Mouse (Mus musculus) G1E (cell line): ENCODE measurements around the gene Traf3ip2.

Experiments used
- CTCF ChIP-seq: IDR thresholded peaks from 2 replicates; pipeline ENCODE4 v1.5.1; 2012; ENCODE audit warnings: low read depth, low read length, inconsistent platforms, mixed read lengths
- GATA1 ChIP-seq: IDR thresholded peaks from 2 replicates; pipeline ENCODE4 v1.6.1; 2012; ENCODE audit warnings: borderline replicate concordance, low read length, inconsistent platforms, mixed read lengths

DNA sequence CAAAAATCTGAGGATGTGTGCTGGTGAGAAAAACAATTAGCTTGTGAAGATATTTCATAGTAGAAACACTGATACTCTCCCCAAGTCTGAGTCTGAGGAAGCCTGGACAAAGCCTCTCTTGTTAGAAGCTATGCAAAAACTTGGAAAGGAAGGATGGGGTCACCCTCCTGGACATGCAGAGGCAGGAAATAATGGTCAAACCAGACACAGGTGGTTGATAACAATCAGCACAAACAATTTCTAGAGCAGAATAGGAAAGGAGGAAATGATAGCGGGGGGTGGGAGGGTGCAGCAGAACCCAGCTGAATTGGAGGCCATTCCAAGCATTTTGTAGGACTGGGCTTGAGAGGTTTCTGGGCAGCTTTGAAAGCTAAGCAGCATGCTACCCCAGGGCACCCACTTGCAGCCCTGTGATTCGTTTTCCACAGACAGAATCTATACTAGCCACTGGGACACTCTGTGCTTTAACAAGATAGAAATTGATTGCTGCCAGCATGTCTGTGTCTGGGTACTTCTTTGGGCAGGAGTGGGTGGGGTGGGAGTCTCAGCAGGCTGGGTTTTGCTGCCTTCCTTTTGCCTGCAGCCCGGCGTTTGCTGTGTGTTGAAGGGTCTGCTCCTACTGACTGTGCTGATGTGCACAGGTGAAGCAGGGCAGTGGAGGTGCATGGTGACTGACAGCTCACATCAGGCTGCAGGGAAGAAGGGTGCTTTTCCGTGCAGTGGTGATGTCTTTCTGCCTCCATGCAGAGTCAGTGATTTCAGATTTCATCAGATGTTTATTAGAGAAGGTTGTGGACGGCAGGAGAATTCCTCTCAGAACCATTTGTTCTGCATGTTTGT, 33.3 kb downstream of the Traf3ip2 start:
- TF ChIP-seq CTCF (no peak), GATA1 (no peak)
